Mouse (Mus musculus): ENCODE measurements at regions not wholly inside any gene's neighbourhood (a gene's known extent, or its start where the extent isn't known, plus 50 kb on each side); places are given as distances from the start of the nearest gene placed in this dataset.

- no peak for DNase-seq
- intact Hi-C loops (cut with DNase I) = no loop called here
Observed at GRCm38 (mm10) chr2:50493597-50494335, 197.2 kb upstream of the Mmadhc start.

GRCm38 (mm10) chr2:50463799-50464198, 167.2 kb upstream of the Mmadhc start:
- intact Hi-C loops (cut with DNase I) = no loop called here
- no peak for DNase-seq

- intact Hi-C loops (cut with DNase I) = no loop called here
- no peak for DNase-seq
Observed at GRCm38 (mm10) chr2:50462378-50462777, 165.8 kb upstream of the Mmadhc start.

GRCm38 (mm10) chr2:50456654-50457053, 160.1 kb upstream of the Mmadhc start:
- no peak for DNase-seq
- intact Hi-C loops (cut with DNase I) = no loop called here

- DNase-seq = no peak
- intact Hi-C loops (cut with DNase I) = no loop called here
Observed at GRCm38 (mm10) chr2:50448117-50448516, 151.5 kb upstream of the Mmadhc start.

- DNase-seq = no peak
- intact Hi-C loops (cut with DNase I) = no loop called here
Observed at GRCm38 (mm10) chr2:50445963-50446485, 149.4 kb upstream of the Mmadhc start.

GRCm38 (mm10) chr2:50440333-50440732, 143.7 kb upstream of the Mmadhc start:
- intact Hi-C loops (cut with DNase I) = no loop called here
- DNase-seq = no peak

GRCm38 (mm10) chr2:50433166-50433565, 136.6 kb upstream of the Mmadhc start:
- intact Hi-C loops (cut with DNase I) = no loop called here
- DNase-seq = no peak

GRCm38 (mm10) chr2:50425151-50425550, 128.6 kb upstream of the Mmadhc start:
- DNase-seq = no peak
- intact Hi-C loops (cut with DNase I) = no loop called here

GRCm38 (mm10) chr2:50419648-50420047, 123.0 kb upstream of the Mmadhc start:
- DNase-seq = no peak
- intact Hi-C loops (cut with DNase I) = no loop called here

- intact Hi-C loops (cut with DNase I) = no loop called here
- no peak for DNase-seq
Observed at GRCm38 (mm10) chr2:50417643-50418042, 121.0 kb upstream of the Mmadhc start.

- intact Hi-C loops (cut with DNase I) = no loop called here
- no peak for DNase-seq
Observed at GRCm38 (mm10) chr2:50417135-50417534, 120.5 kb upstream of the Mmadhc start.

GRCm38 (mm10) chr2:50416056-50416455, 119.5 kb upstream of the Mmadhc start:
- DNase-seq = no peak
- intact Hi-C loops (cut with DNase I) = no loop called here

- intact Hi-C loops (cut with DNase I) = no loop called here
Observed at GRCm38 (mm10) chr2:50405932-50406331, 109.3 kb upstream of the Mmadhc start.

GRCm38 (mm10) chr2:50403106-50403505, 106.5 kb upstream of the Mmadhc start:
- intact Hi-C loops (cut with DNase I) = no loop called here
- no peak for DNase-seq

More at GRCm38 (mm10) chr2:50405932-50406331, 109.3 kb upstream of the Mmadhc start:
- DNase-seq = no peak

GRCm38 (mm10) chr2:50398576-50398975, 102.0 kb upstream of the Mmadhc start:
- intact Hi-C loops (cut with DNase I) = no loop called here
- no peak for DNase-seq

GRCm38 (mm10) chr2:50377609-50378413, 81.2 kb upstream of the Mmadhc start:
- intact Hi-C loops (cut with DNase I) = no loop called here
- DNase-seq = no peak

- DNase-seq = no peak
- intact Hi-C loops (cut with DNase I) = no loop called here
Observed at GRCm38 (mm10) chr2:50373626-50374025, 77.0 kb upstream of the Mmadhc start.

- intact Hi-C loops (cut with DNase I) = no loop called here
- no peak for DNase-seq
Observed at GRCm38 (mm10) chr2:50373006-50373405, 76.4 kb upstream of the Mmadhc start.

- intact Hi-C loops (cut with DNase I) = no loop called here
- DNase-seq = no peak
Observed at GRCm38 (mm10) chr2:50368831-50369230, 72.2 kb upstream of the Mmadhc start.

GRCm38 (mm10) chr2:50368351-50368750, 71.8 kb upstream of the Mmadhc start:
- no peak for DNase-seq
- intact Hi-C loops (cut with DNase I) = no loop called here

GRCm38 (mm10) chr2:50365221-50365620, 68.6 kb upstream of the Mmadhc start:
- DNase-seq = no peak
- intact Hi-C loops (cut with DNase I) = no loop called here
